In genomic region chrX:23466031-23466430, GRCm38 (mm10) we compare ENCODE assay signal across 14 mouse cellular contexts.
DNase-seq lines count a peak whose midpoint lies in the region; ATAC-seq lines count a peak whose summit lies in the region.
"Had no signal": no experiment of that assay in that cellular context is flagged by ENCODE, and none has a peak within 500 bp of the region (broad histone marks: within the 10 kb centered on the region; RNA-seq: fewer than 3 reads in every experiment).

No protein-coding gene starts in this region.

- ATAC-seq in hindbrain, embryonic 11.5 days (ENCODE audit: low FRiP score): no peak
- ATAC-seq in hindbrain, embryonic 12.5 days (ENCODE audit: low FRiP score): no peak
- ATAC-seq in embryonic facial prominence, embryonic 11.5 days (replicated peaks; ENCODE audit: insufficient number of reproducible peaks, low FRiP score, low TSS enrichment, low read depth): no peak
- no peak for ATAC-seq in forebrain, embryonic 11.5 days (replicated peaks; ENCODE audit: low FRiP score)
- ATAC-seq: CD4-positive, CD25-positive, alpha-beta regulatory T cell, adult 4 months; forebrain, embryonic 13.5 days had no signal

- no peaks in the 10 kb centered on the region for H3K27me3 ChIP-seq in hindbrain, embryonic 11.5 days (ENCODE audit: control insufficient read depth, insufficient read depth, low read length)
- H3K27me3 ChIP-seq in hindbrain, embryonic 12.5 days: no peaks in the 10 kb centered on the region
- H3K27me3 ChIP-seq in embryonic facial prominence, embryonic 11.5 days (ENCODE audit: control insufficient read depth, insufficient read depth, low read length): no peaks in the 10 kb centered on the region
- no peaks in the 10 kb centered on the region for H3K27me3 ChIP-seq in forebrain, embryonic 11.5 days (ENCODE audit: control insufficient read depth, insufficient read depth, low read length)
- H3K27me3 ChIP-seq: forebrain, embryonic 13.5 days had no signal

- H3K36me3 ChIP-seq in hindbrain, embryonic 11.5 days (ENCODE audit: control insufficient read depth, insufficient read depth, low read length): no peaks in the 10 kb centered on the region
- H3K36me3 ChIP-seq in hindbrain, embryonic 12.5 days: no peaks in the 10 kb centered on the region
- no peaks in the 10 kb centered on the region for H3K36me3 ChIP-seq in embryonic facial prominence, embryonic 11.5 days (replicated peaks; ENCODE audit: control insufficient read depth, insufficient read depth, low read depth, low read length)
- H3K36me3 ChIP-seq in forebrain, embryonic 11.5 days (ENCODE audit: control insufficient read depth, insufficient read depth, low read length): no peaks in the 10 kb centered on the region

- H3K4me2 ChIP-seq in hindbrain, embryonic 11.5 days (replicated peaks; ENCODE audit: low read depth, low read length): no peak overlapping the region
- H3K4me2 ChIP-seq in hindbrain, embryonic 12.5 days (replicated peaks): no peak overlapping the region
- no peak overlapping the region for H3K4me2 ChIP-seq in embryonic facial prominence, embryonic 11.5 days (ENCODE audit: low read depth, low read length)
- H3K4me2 ChIP-seq in forebrain, embryonic 11.5 days (ENCODE audit: low read depth, low read length, severe bottlenecking): no peak overlapping the region
- H3K4me2 ChIP-seq: forebrain, embryonic 13.5 days; hindbrain, embryonic 14.5 days had no signal

- H3K4me3 ChIP-seq in hindbrain, embryonic 11.5 days (ENCODE audit: low read depth, low read length): no peak overlapping the region
- H3K4me3 ChIP-seq in hindbrain, embryonic 12.5 days: no peak overlapping the region
- no peak overlapping the region for H3K4me3 ChIP-seq in embryonic facial prominence, embryonic 11.5 days (ENCODE audit: low read depth, low read length)
- no peak overlapping the region for H3K4me3 ChIP-seq in forebrain, embryonic 11.5 days (ENCODE audit: low read depth, low read length)
- H3K4me3 ChIP-seq: forebrain, embryonic 13.5 days had no signal

- no peaks in the 10 kb centered on the region for H3K9me3 ChIP-seq in hindbrain, embryonic 11.5 days (ENCODE audit: control insufficient read depth, low read length)
- H3K9me3 ChIP-seq in hindbrain, embryonic 12.5 days (replicated peaks): no peaks in the 10 kb centered on the region
- H3K9me3 ChIP-seq in embryonic facial prominence, embryonic 11.5 days (replicated peaks; ENCODE audit: control insufficient read depth, low read length): no peaks in the 10 kb centered on the region
- no peaks in the 10 kb centered on the region for H3K9me3 ChIP-seq in forebrain, embryonic 11.5 days (ENCODE audit: control insufficient read depth, low read length)
- H3K9me3 ChIP-seq: forebrain, embryonic 13.5 days had no signal

- peak; percentile 3 for DNase-seq in hindbrain, embryonic 11.5 days (ENCODE audit: low spot score)
- peak; percentile 1 for DNase-seq in brain, adult 2 months (ENCODE audit: low read depth, low spot score)
- peak; percentile 18 for DNase-seq in embryonic facial prominence, embryonic 11.5 days (ENCODE audit: low spot score)
- DNase-seq in kidney, postnatal 4 days: peak; percentile 19 to 27
- DNase-seq in adrenal gland, postnatal 36 days: no peak
- DNase-seq in forebrain, embryonic 11.5 days (ENCODE audit: low spot score): no peak
- DNase-seq in right cerebral cortex, postnatal 10 days (ENCODE audit: low spot score in 2 of 2): no peak
- DNase-seq: adrenal gland, postnatal 14 days; cerebellum, postnatal 25 days; right cerebral cortex, postnatal 14 days had no signal

- H3K4me1 ChIP-seq in hindbrain, embryonic 11.5 days (replicated peaks; ENCODE audit: control insufficient read depth, insufficient read depth, low read length): no peaks in the 10 kb centered on the region
- no peaks in the 10 kb centered on the region for H3K4me1 ChIP-seq in hindbrain, embryonic 12.5 days
- no peaks in the 10 kb centered on the region for H3K4me1 ChIP-seq in embryonic facial prominence, embryonic 11.5 days (ENCODE audit: control insufficient read depth, insufficient read depth, low read length)
- no peaks in the 10 kb centered on the region for H3K4me1 ChIP-seq in forebrain, embryonic 11.5 days (replicated peaks; ENCODE audit: control insufficient read depth, insufficient read depth, low read length)
- H3K4me1 ChIP-seq: forebrain, embryonic 13.5 days had no signal

- no peak overlapping the region for H3K9ac ChIP-seq in hindbrain, embryonic 11.5 days (ENCODE audit: low read depth, low read length)
- no peak overlapping the region for H3K9ac ChIP-seq in hindbrain, embryonic 12.5 days
- no peak overlapping the region for H3K9ac ChIP-seq in embryonic facial prominence, embryonic 11.5 days (replicated peaks; ENCODE audit: low read length)
- H3K9ac ChIP-seq in forebrain, embryonic 11.5 days (ENCODE audit: low read length): no peak overlapping the region
- H3K9ac ChIP-seq: forebrain, embryonic 13.5 days; hindbrain, embryonic 14.5 days had no signal

- no peak overlapping the region for H3K27ac ChIP-seq in hindbrain, embryonic 11.5 days (ENCODE audit: low read depth, low read length)
- H3K27ac ChIP-seq in hindbrain, embryonic 12.5 days: no peak overlapping the region
- no peak overlapping the region for H3K27ac ChIP-seq in embryonic facial prominence, embryonic 11.5 days (replicated peaks; ENCODE audit: low read depth, low read length)
- no peak overlapping the region for H3K27ac ChIP-seq in forebrain, embryonic 11.5 days (ENCODE audit: low read depth, low read length)
- H3K27ac ChIP-seq: forebrain, embryonic 13.5 days; hindbrain, embryonic 14.5 days had no signal

Comparison
In these comparisons a context has a peak if more than half of its experiments do, and no peak if none do; other contexts are left out.
1. DNase-seq: peak in hindbrain, embryonic 11.5 days (single experiment), brain, adult 2 months (single experiment), embryonic facial prominence, embryonic 11.5 days (single experiment) and kidney, postnatal 4 days (2 of 2); none in adrenal gland, postnatal 36 days (0 of 2), forebrain, embryonic 11.5 days (single experiment) and right cerebral cortex, postnatal 10 days (0 of 2).